Mouse (Mus musculus): ENCODE measurements at regions not wholly inside any gene's neighbourhood (a gene's known extent, or its start where the extent isn't known, plus 50 kb on each side); places are given as distances from the start of the nearest gene placed in this dataset.

GRCm38 (mm10) chr3:117520461-117520860 is 54.2 kb upstream of the Plppr5 start:
- H3K27me3 ChIP-seq, result no peaks in the 10 kb centered on the region
- peak; percentile 65 for ATAC-seq (ENCODE audit: low FRiP score, low read depth)
- H3K9ac ChIP-seq (replicated peaks), result no peak overlapping the region
- H3K4me2 ChIP-seq (replicated peaks), result no peak overlapping the region
- no peaks in the 10 kb centered on the region for H3K4me1 ChIP-seq
- no peak overlapping the region for H3K4me3 ChIP-seq
- H3K36me3 ChIP-seq, result no peaks in the 10 kb centered on the region
- H3K9me3 ChIP-seq, result no peaks in the 10 kb centered on the region
- WGBS, result 47% methylated on average over 2 of the region's 2 CpGs
- no peak overlapping the region for H3K27ac ChIP-seq (replicated peaks)

- Histone ChIP-seq H3K9ac (replicated peaks) (no peak overlapping the region), H3K9me3 (no peaks in the 10 kb centered on the region), H3K36me3 (no peaks in the 10 kb centered on the region), H3K4me1 (no peaks in the 10 kb centered on the region), H3K27me3 (no peaks in the 10 kb centered on the region), H3K4me3 (no peak overlapping the region), H3K27ac (replicated peaks) (no peak overlapping the region), H3K4me2 (replicated peaks) (no peak overlapping the region)
- ATAC-seq (ENCODE audit: low FRiP score, low read depth), result no peak
Measured at GRCm38 (mm10) chr3:117508090-117508489, 66.5 kb upstream of the Plppr5 start.

GRCm38 (mm10) chr3:117506151-117506723 is 68.4 kb upstream of the Plppr5 start:
- Histone ChIP-seq H3K4me1 (no peaks in the 10 kb centered on the region), H3K27me3 (no peaks in the 10 kb centered on the region), H3K27ac (replicated peaks) (no peak overlapping the region), H3K9me3 (no peaks in the 10 kb centered on the region), H3K36me3 (no peaks in the 10 kb centered on the region), H3K4me3 (no peak overlapping the region), H3K4me2 (replicated peaks) (no peak overlapping the region), H3K9ac (replicated peaks) (no peak overlapping the region)
- WGBS, result 64% methylated on average over 1 of the region's 1 CpGs
- ATAC-seq (ENCODE audit: low FRiP score, low read depth), result peak; percentile 68; the same call in 1 of the 2 replicates

- Histone ChIP-seq H3K4me1 (no peaks in the 10 kb centered on the region), H3K36me3 (no peaks in the 10 kb centered on the region), H3K4me2 (replicated peaks) (no peak overlapping the region), H3K4me3 (no peak overlapping the region), H3K27me3 (no peaks in the 10 kb centered on the region), H3K9me3 (no peaks in the 10 kb centered on the region), H3K27ac (replicated peaks) (no peak overlapping the region), H3K9ac (replicated peaks) (no peak overlapping the region)
- WGBS, result 28% methylated on average over 5 of the region's 5 CpGs
- no peak for ATAC-seq (ENCODE audit: low FRiP score, low read depth)
Measured at GRCm38 (mm10) chr3:117501107-117501506, 73.5 kb upstream of the Plppr5 start.

- no peak overlapping the region for H3K27ac ChIP-seq (replicated peaks)
- no peak overlapping the region for H3K4me2 ChIP-seq (replicated peaks)
- no peaks in the 10 kb centered on the region for H3K36me3 ChIP-seq
- H3K9ac ChIP-seq (replicated peaks), result no peak overlapping the region
- no peak for ATAC-seq (ENCODE audit: low FRiP score, low read depth)
- H3K27me3 ChIP-seq, result no peaks in the 10 kb centered on the region
- no peak overlapping the region for H3K4me3 ChIP-seq
- 81% methylated on average over 5 of the region's 5 CpGs for WGBS
- H3K4me1 ChIP-seq, result no peaks in the 10 kb centered on the region
- no peaks in the 10 kb centered on the region for H3K9me3 ChIP-seq
Measured at GRCm38 (mm10) chr3:117498138-117498897, 76.3 kb upstream of the Plppr5 start.

- ATAC-seq (ENCODE audit: low FRiP score, low read depth), result no peak
Measured at GRCm38 (mm10) chr3:117494118-117494517, 80.5 kb upstream of the Plppr5 start.

GRCm38 (mm10) chr3:117487281-117488027 is 87.2 kb upstream of the Plppr5 start:
- Histone ChIP-seq H3K4me3 (no peak overlapping the region), H3K4me1 (no peaks in the 10 kb centered on the region)

More at GRCm38 (mm10) chr3:117494118-117494517, 80.5 kb upstream of the Plppr5 start:
- WGBS, result 70% methylated on average over 2 of the region's 2 CpGs
- no peaks in the 10 kb centered on the region for H3K4me1 ChIP-seq
- no peaks in the 10 kb centered on the region for H3K36me3 ChIP-seq
- no peaks in the 10 kb centered on the region for H3K27me3 ChIP-seq
- H3K4me3 ChIP-seq, result no peak overlapping the region
- H3K27ac ChIP-seq (replicated peaks), result no peak overlapping the region
- H3K9me3 ChIP-seq, result no peaks in the 10 kb centered on the region
- H3K9ac ChIP-seq (replicated peaks), result no peak overlapping the region
- no peak overlapping the region for H3K4me2 ChIP-seq (replicated peaks)

GRCm38 (mm10) chr3:117486351-117486750 is 88.3 kb upstream of the Plppr5 start:
- Histone ChIP-seq H3K4me3 (no peak overlapping the region), H3K4me2 (replicated peaks) (no peak overlapping the region), H3K9me3 (no peaks in the 10 kb centered on the region), H3K9ac (replicated peaks) (no peak overlapping the region), H3K27me3 (no peaks in the 10 kb centered on the region), H3K36me3 (no peaks in the 10 kb centered on the region), H3K27ac (replicated peaks) (no peak overlapping the region), H3K4me1 (no peaks in the 10 kb centered on the region)
- WGBS, result 87% methylated on average over 2 of the region's 2 CpGs
- ATAC-seq (ENCODE audit: low FRiP score, low read depth), result no peak

More at GRCm38 (mm10) chr3:117487281-117488027, 87.2 kb upstream of the Plppr5 start:
- no peak for ATAC-seq (ENCODE audit: low FRiP score, low read depth)
- Histone ChIP-seq H3K27ac (replicated peaks) (no peak overlapping the region), H3K9me3 (no peaks in the 10 kb centered on the region), H3K27me3 (no peaks in the 10 kb centered on the region), H3K36me3 (no peaks in the 10 kb centered on the region), H3K9ac (replicated peaks) (no peak overlapping the region), H3K4me2 (replicated peaks) (no peak overlapping the region)
- WGBS, result 78% methylated on average over 11 of the region's 11 CpGs

- Histone ChIP-seq H3K36me3 (no peaks in the 10 kb centered on the region), H3K27me3 (no peaks in the 10 kb centered on the region), H3K4me1 (no peaks in the 10 kb centered on the region), H3K4me2 (replicated peaks) (no peak overlapping the region), H3K9ac (replicated peaks) (no peak overlapping the region), H3K9me3 (no peaks in the 10 kb centered on the region), H3K27ac (replicated peaks) (no peak overlapping the region), H3K4me3 (no peak overlapping the region)
- ATAC-seq (ENCODE audit: low FRiP score, low read depth), result no peak
- WGBS, result 85% methylated on average over 3 of the region's 3 CpGs
Measured at GRCm38 (mm10) chr3:117480131-117480530, 94.5 kb upstream of the Plppr5 start.

GRCm38 (mm10) chr3:117459507-117459906 is 98.8 kb upstream of the Plppr4 start:
- 96% methylated on average over 2 of the region's 2 CpGs for WGBS
- ATAC-seq (ENCODE audit: low FRiP score, low read depth), result no peak
- Histone ChIP-seq H3K27ac (replicated peaks) (no peak overlapping the region), H3K4me2 (replicated peaks) (no peak overlapping the region), H3K36me3 (no peaks in the 10 kb centered on the region), H3K9me3 (no peaks in the 10 kb centered on the region), H3K27me3 (no peaks in the 10 kb centered on the region), H3K4me3 (no peak overlapping the region), H3K4me1 (no peaks in the 10 kb centered on the region), H3K9ac (replicated peaks) (no peak overlapping the region)

- ATAC-seq (ENCODE audit: low FRiP score, low read depth), result no peak
- H3K27ac ChIP-seq (replicated peaks), result no peak overlapping the region
- H3K4me3 ChIP-seq, result no peak overlapping the region
- H3K9ac ChIP-seq (replicated peaks), result no peak overlapping the region
- no peaks in the 10 kb centered on the region for H3K36me3 ChIP-seq
- no peaks in the 10 kb centered on the region for H3K9me3 ChIP-seq
- H3K4me1 ChIP-seq, result no peaks in the 10 kb centered on the region
- WGBS, result 78% methylated on average over 7 of the region's 7 CpGs
- H3K27me3 ChIP-seq, result no peaks in the 10 kb centered on the region
- no peak overlapping the region for H3K4me2 ChIP-seq (replicated peaks)
Measured at GRCm38 (mm10) chr3:117450559-117450958, 89.9 kb upstream of the Plppr4 start.

- WGBS, result 64% methylated on average over 3 of the region's 3 CpGs
- no peaks in the 10 kb centered on the region for H3K27me3 ChIP-seq
- no peaks in the 10 kb centered on the region for H3K4me1 ChIP-seq
- ATAC-seq (ENCODE audit: low FRiP score, low read depth), result no peak
- no peaks in the 10 kb centered on the region for H3K9me3 ChIP-seq
- no peak overlapping the region for H3K4me3 ChIP-seq
- no peak overlapping the region for H3K27ac ChIP-seq (replicated peaks)
- H3K4me2 ChIP-seq (replicated peaks), result no peak overlapping the region
- H3K9ac ChIP-seq (replicated peaks), result no peak overlapping the region
- H3K36me3 ChIP-seq, result no peaks in the 10 kb centered on the region
Measured at GRCm38 (mm10) chr3:117441887-117442286, 81.2 kb upstream of the Plppr4 start.

Data from midbrain, embryonic 12.5 days (tissue).